Mouse (Mus musculus) MEL (cell line): ENCODE measurements around the gene 2510002D24Rik. TPM values are rescaled to one million over a fixed set of nuclear protein-coding genes. Genes with fewer than 3 reads are reported as not detected.

Experiments used
- DNase-seq: peaks from one replicate; pipeline ENCODE4 v3.0.0; 2011; ENCODE audit warnings: low read depth, low spot score
- H3K27ac ChIP-seq: 2 replicates; pipeline ENCODE4 v1.5.1; 2012; ENCODE audit warnings: low read depth, mild to moderate bottlenecking, control low read depth, low read length, moderate library complexity; ENCODE audit not compliant: control insufficient read depth
- H3K27me3 ChIP-seq, 2 experiments: fragments of 150-350 bp in 1 of 2; sonication (generic) in 1 of 2; 2 replicates each; pipeline ENCODE4 v1.6.1; 2012; ENCODE audit warnings: low read length in 2 of 2, mild to moderate bottlenecking in 2 of 2, improper control_type of control experiment in 1 of 2, moderate library complexity in 1 of 2; ENCODE audit not compliant: insufficient read depth in 2 of 2, control insufficient read depth in 1 of 2
- H3K36me3 ChIP-seq, 2 experiments: 2 replicates each; pipeline ENCODE4 v1.6.1; 2012 to 2014; ENCODE audit warnings: low read length in 2 of 2, improper control_type of control experiment in 1 of 2, inconsistent platforms in 1 of 2, mild to moderate bottlenecking in 1 of 2; ENCODE audit not compliant: insufficient read depth in 2 of 2, control insufficient read depth in 1 of 2
- H3K4me1 ChIP-seq, 2 experiments: fragments of 150-350 bp in 1 of 2; sonication (generic) in 1 of 2; 2 replicates each; pipeline ENCODE4 v1.6.1; 2012; ENCODE audit warnings: low read length in 2 of 2, improper control_type of control experiment in 1 of 2, mild to moderate bottlenecking in 1 of 2; ENCODE audit not compliant: insufficient read depth in 2 of 2, control insufficient read depth in 1 of 2
- H3K4me3 ChIP-seq, 2 experiments: fragments of 150-350 bp in 1 of 2; sonication (generic) in 1 of 2; 2 replicates each; pipeline ENCODE4 v1.5.1; 2012; ENCODE audit warnings: low read depth in 2 of 2, low read length in 2 of 2, mild to moderate bottlenecking in 2 of 2, moderate library complexity in 2 of 2, control low read depth in 1 of 2, improper control_type of control experiment in 1 of 2; ENCODE audit not compliant: control insufficient read depth in 1 of 2, insufficient read depth in 1 of 2
- H3K79me2 ChIP-seq: 2 replicates; pipeline ENCODE4 v1.6.1; 2012; ENCODE audit warnings: mild to moderate bottlenecking, low read length, moderate library complexity; ENCODE audit not compliant: control insufficient read depth, poor library complexity, insufficient read depth
- H3K9ac ChIP-seq: 2 replicates; pipeline ENCODE4 v1.6.1; 2012; ENCODE audit warnings: low read depth, mild to moderate bottlenecking, control low read depth, low read length, moderate library complexity; ENCODE audit not compliant: control insufficient read depth, poor library complexity, severe bottlenecking
- H3K9me3 ChIP-seq: fragments of 150-350 bp; sonication (generic); replicated peaks from 2 replicates; pipeline ENCODE4 v1.6.1; 2012; ENCODE audit warnings: mild to moderate bottlenecking, low read length, improper control_type of control experiment, moderate library complexity; ENCODE audit not compliant: insufficient read depth
- EP300 ChIP-seq, 2 experiments: IDR thresholded peaks; 2 replicates each; pipeline ENCODE4 v1.6.1; 2011; ENCODE audit warnings: improper control_type of control experiment in 2 of 2, low read length in 2 of 2, low read depth in 1 of 2, mild to moderate bottlenecking in 1 of 2
- GABPA ChIP-seq: IDR thresholded peaks from 2 replicates; pipeline ENCODE4 v1.6.1; 2012; ENCODE audit warnings: low read depth, mild to moderate bottlenecking, inconsistent platforms, low read length, improper control_type of control experiment, moderate library complexity
- MXI1 ChIP-seq: IDR thresholded peaks from 2 replicates; pipeline ENCODE4 v1.6.1; 2011; ENCODE audit warnings: mild to moderate bottlenecking, low read depth, low read length, improper control_type of control experiment
- NRF1 ChIP-seq: IDR thresholded peaks from 2 replicates; pipeline ENCODE4 v1.6.1; 2014; ENCODE audit warnings: low read depth, mild to moderate bottlenecking, inconsistent platforms, low read length, improper control_type of control experiment, moderate library complexity; ENCODE audit not compliant: poor library complexity, insufficient read depth, severe bottlenecking
- RAD21 ChIP-seq: IDR thresholded peaks from 2 replicates; pipeline ENCODE4 v1.6.1; 2011; ENCODE audit warnings: mild to moderate bottlenecking, low read depth, low read length, improper control_type of control experiment
- RCOR1 ChIP-seq: IDR thresholded peaks from 2 replicates; pipeline ENCODE4 v1.6.1; 2012; ENCODE audit warnings: low read depth, mild to moderate bottlenecking, inconsistent platforms, low read length, improper control_type of control experiment
- SMC3 ChIP-seq: IDR thresholded peaks from 2 replicates; pipeline ENCODE4 v1.6.1; 2011; ENCODE audit warnings: low read depth, low read length, improper control_type of control experiment
- TAL1 ChIP-seq: IDR thresholded peaks from 2 replicates; pipeline ENCODE4 v1.6.1; 2012; ENCODE audit warnings: mild to moderate bottlenecking, inconsistent platforms, low read length, moderate library complexity, mixed read lengths
- UBTF ChIP-seq: IDR thresholded peaks from 2 replicates; pipeline ENCODE4 v1.6.1; 2012; ENCODE audit warnings: low read depth, mild to moderate bottlenecking, inconsistent platforms, low read length, improper control_type of control experiment, moderate library complexity, borderline replicate concordance; ENCODE audit not compliant: insufficient read depth
- ZKSCAN1 ChIP-seq: IDR thresholded peaks from 2 replicates; pipeline ENCODE4 v1.6.1; 2012; ENCODE audit warnings: low read depth, mild to moderate bottlenecking, inconsistent platforms, low read length, improper control_type of control experiment, moderate library complexity
- ZNF384 ChIP-seq: IDR thresholded peaks from 2 replicates; pipeline ENCODE4 v1.6.1; 2012; ENCODE audit warnings: low read depth, mild to moderate bottlenecking, inconsistent platforms, low read length, improper control_type of control experiment
- polyA plus RNA-seq, 2 experiments: library from polyadenylated mRNA; stranded (reverse) in 1 of 2; unstranded in 1 of 2; fragments of >175 nt in 1 of 2; fragments of >200 nt in 1 of 2; gene quantifications; 2 replicates each; pipeline versions ENCODE4 v1.2.1 to v1.2.4; 2012; ENCODE audit warnings: low replicate concordance in 2 of 2, low read depth in 1 of 2; ENCODE audit not compliant: insufficient read length in 2 of 2, insufficient read depth in 1 of 2, missing spikeins in 1 of 2
- total RNA-seq: library from RNA; depleted of rRNA; stranded (reverse); fragments of 300-350 nt; gene quantifications from 2 replicates; pipeline ENCODE4 v1.2.3, GENCODE M21; 2012

The 2510002D24Rik gene
- total and polyA plus RNA-seq, 3 experiments, result 25.3 to 33.0 TPM; not detected in 1

GRCm38 (mm10) chr16:18786652-18787051 is 49.7 kb upstream of the 2510002D24Rik start:
- H3K79me2 ChIP-seq, result no peaks in the 10 kb centered on the region
- H3K4me1 ChIP-seq, result peaks cover 0 to 9% of the 10 kb centered on the region in 2 experiments; a peak in 2 of 4 replicates
- no peak overlapping the region for H3K27ac ChIP-seq
- H3K27me3 ChIP-seq, result no peaks in the 10 kb centered on the region
- H3K36me3 ChIP-seq, result peaks cover 5 to 10% of the 10 kb centered on the region in 2 experiments
- TF ChIP-seq MXI1 (no peak), NRF1 (no peak), ZKSCAN1 (no peak)
- DNase-seq, result no peak
- no peak overlapping the region for H3K4me3 ChIP-seq
- H3K9me3 ChIP-seq, result no peaks in the 10 kb centered on the region
- no peak overlapping the region for H3K9ac ChIP-seq

- peaks cover 6 to 10% of the 10 kb centered on the region in 2 experiments; a peak in 3 of 4 replicates for H3K36me3 ChIP-seq
- no peak overlapping the region for H3K4me3 ChIP-seq
- H3K27me3 ChIP-seq, result no peaks in the 10 kb centered on the region
- H3K27ac ChIP-seq, result no peak overlapping the region
- H3K9me3 ChIP-seq, result no peaks in the 10 kb centered on the region
- TF ChIP-seq ZNF384 (no peak), SMC3 (no peak), RCOR1 (0 out of 2 replicates have a peak, but pooled peaks have one; percentile 26), UBTF (no peak), TAL1 (0 out of 2 replicates have a peak, but pooled peaks have one; percentile 5), EP300 (IDR thresholded peaks at IDR 0.05; ENCODE audit: low read depth in 1 of 2, low read length in 2 of 2) (peak; percentile 30 to 48; a peak in 1 of 4 replicates)
- TF ChIP-seq, all 39 proteins: peak for 3
- peak; percentile 54 for DNase-seq
- H3K4me1 ChIP-seq, result peaks cover 0 to 9% of the 10 kb centered on the region in 2 experiments; a peak in 2 of 4 replicates
- H3K79me2 ChIP-seq, result no peaks in the 10 kb centered on the region
- no peak overlapping the region for H3K9ac ChIP-seq
Observed at GRCm38 (mm10) chr16:18788627-18789406, 47.6 kb upstream of the 2510002D24Rik start.

DNA sequence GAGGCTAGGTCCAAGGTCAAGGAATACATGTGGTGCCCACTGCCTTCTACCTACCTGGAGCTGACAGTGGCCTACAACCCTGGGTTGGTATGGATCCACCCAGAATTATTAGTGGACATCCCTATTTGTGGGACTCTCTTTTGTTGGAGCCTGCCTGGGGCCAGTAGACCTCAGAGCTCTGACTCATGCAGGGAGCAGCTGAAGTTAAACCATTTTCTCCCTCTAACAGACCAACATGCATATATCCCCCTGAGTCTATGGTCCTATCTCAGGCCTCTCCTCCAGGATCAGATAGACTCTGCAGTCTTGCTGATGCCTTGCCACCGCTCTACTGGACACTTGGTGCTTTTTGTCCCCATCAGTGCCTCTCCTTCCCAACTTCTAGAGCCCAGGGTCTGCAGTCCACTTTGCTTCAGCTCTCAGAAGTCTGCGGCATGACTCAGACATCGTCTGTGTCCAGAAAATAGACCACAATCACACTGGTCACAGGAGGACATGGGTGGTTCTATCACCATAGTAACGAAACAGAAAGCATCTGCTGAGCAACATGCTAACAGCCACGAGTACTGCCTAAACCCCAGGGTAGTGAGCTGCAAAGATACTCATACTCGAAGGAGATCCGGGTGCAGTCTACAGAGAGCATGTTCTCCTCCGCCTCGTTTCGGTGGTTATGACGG is 41.0 kb upstream of the 2510002D24Rik start:
- DNase-seq, result no peak
- TF ChIP-seq GABPA, result no peak
- no peak for TF ChIP-seq SMC3
- no peak for TF ChIP-seq RAD21
- Histone ChIP-seq H3K4me3 (no peak overlapping the region), H3K9ac (no peak overlapping the region), H3K27me3 (no peaks in the 10 kb centered on the region), H3K36me3 (peaks cover 0 to 11% of the 10 kb centered on the region in 2 experiments; a peak in 2 of 4 replicates), H3K4me1 (no peaks in the 10 kb centered on the region), H3K79me2 (no peaks in the 10 kb centered on the region), H3K9me3 (no peaks in the 10 kb centered on the region), H3K27ac (no peak overlapping the region)
